Mouse (Mus musculus): ENCODE measurements around the gene Prnd.

DNA sequence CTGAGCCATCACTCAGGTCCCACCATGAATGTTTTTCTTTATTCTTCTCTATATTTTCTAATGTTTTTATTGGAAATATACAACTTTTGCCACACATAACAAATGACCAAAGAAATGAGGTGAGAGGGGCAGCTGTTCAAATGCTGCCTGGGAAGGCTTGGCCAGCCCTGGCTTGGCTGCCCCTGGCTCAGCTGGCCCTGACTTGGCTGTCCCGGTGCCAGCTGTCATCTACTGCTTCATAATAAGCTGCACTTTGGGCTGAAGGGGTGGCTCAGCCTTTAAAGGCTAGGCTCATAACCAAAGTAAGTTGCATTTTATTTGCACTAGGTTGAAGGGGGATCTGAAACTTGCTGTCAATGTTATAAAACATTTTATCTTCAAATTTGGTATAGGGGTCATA lies 43.8 kb upstream of the Prnd start:
- no peak for TF ChIP-seq NRF1 (IDR thresholded peaks at IDR 0.05; ENCODE audit: low read depth, low read length)
- no peak for TF ChIP-seq MAFK (IDR thresholded peaks at IDR 0.05; ENCODE audit: insufficient replicate concordance, low read length)
- TF ChIP-seq MAX (IDR thresholded peaks at IDR 0.05; ENCODE audit: low read length) = no peak
- TF ChIP-seq SIN3A (IDR thresholded peaks at IDR 0.05; ENCODE audit: low read length) = no peak
- no peak for TF ChIP-seq POLR2A (IDR thresholded peaks at IDR 0.05; ENCODE audit: low read depth, low read length)
- TF ChIP-seq EP300 (IDR thresholded peaks at IDR 0.05; ENCODE audit: low read length) = no peak
- TF ChIP-seq BHLHE40 (IDR thresholded peaks at IDR 0.05; ENCODE audit: low read depth, low read length) = no peak

Measured in CH12.LX (cell line).